Mouse (Mus musculus) heart, postnatal 36 days (tissue): ENCODE data around the gene Thrap3. TPM values are rescaled to one million over a fixed set of nuclear protein-coding genes. Genes with fewer than 3 reads are reported as not detected.
"Not testable (repeated sequence)": the region's sequence is repeated elsewhere in the genome, so short reads cannot be mapped to it uniquely, and the experiment has no call there.

ENCODE experiments used
- DNase-seq, 2 experiments: peaks; one replicate each; pipeline ENCODE4 v3.0.0; 2021 to 2022
- intact Hi-C: fragments of 180-260 bp; cut with DNase I; formaldehyde crosslinking; loops from one replicate; pipeline ENCODE4 v1.15.1; 2025
- total RNA-seq, 2 experiments: library from RNA; stranded (reverse); gene quantifications; 2 replicates each; pipeline ENCODE4 v1.2.3; 2021

The Thrap3 gene
- total RNA-seq, 2 experiments from 2014 or later, result 119 to 123 TPM

DNA sequence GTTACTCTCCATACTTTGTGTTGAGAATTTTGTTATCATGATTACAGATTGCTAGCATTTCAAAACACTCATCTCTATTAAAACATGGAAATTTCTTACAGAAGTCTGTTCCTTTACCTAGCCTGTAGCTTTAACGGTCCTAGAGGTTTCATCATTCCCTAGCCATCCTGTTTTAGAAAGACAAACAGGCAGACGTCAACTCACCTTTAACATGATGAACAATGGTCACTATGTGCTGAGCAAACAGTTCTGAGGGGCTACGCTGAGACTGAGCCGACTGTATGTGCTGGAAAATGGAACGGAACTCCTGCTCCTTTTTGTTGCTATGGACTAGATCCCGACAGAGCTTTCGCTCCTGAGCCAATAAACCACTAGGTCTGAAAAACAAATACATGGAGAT lies 26.6 kb downstream of the Thrap3 start:
- DNase-seq, intact Hi-C loops: not testable (repeated sequence)

DNA sequence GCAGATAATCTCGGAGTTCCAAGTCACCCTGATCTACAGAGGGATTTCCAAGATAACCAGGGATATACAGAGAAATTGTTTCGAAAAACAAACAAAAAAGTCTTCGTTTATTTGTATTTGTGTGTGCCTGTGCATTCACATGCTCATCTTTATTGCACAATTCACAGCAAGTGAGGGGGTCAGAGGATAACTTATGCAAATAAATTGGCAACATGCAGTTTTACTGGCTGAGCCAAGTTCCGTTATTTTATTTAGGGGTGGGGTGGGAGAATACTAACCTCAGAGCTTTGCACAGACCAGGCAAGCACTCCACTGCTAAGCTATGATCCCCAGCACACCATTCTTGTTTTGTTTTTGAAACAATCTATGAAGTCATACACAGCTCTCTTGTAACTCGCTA lies 28.8 kb downstream of the Thrap3 start:
- DNase-seq, result no peak
- intact Hi-C loops, result no loop called here

DNA sequence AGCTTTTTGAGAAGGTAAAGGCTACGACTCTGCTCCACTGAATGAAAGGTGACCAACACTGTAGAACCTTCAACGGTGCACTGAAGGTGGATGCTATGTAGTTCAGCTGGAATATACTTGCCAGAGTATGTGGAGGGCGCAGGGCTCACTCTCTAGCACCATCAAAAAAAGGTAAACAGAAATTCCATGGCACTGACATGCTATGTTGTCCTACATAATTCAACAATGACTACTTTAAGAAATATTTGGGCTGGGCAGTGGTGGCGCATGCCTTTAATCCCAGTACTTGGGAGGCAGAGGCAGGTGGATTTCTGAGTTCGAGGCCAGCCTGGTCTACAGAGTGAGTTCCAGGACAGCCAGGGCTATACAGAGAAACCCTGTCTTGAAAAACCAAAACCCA lies 31.8 kb downstream of the Thrap3 start:
- intact Hi-C loops, DNase-seq: not testable (repeated sequence)

DNA sequence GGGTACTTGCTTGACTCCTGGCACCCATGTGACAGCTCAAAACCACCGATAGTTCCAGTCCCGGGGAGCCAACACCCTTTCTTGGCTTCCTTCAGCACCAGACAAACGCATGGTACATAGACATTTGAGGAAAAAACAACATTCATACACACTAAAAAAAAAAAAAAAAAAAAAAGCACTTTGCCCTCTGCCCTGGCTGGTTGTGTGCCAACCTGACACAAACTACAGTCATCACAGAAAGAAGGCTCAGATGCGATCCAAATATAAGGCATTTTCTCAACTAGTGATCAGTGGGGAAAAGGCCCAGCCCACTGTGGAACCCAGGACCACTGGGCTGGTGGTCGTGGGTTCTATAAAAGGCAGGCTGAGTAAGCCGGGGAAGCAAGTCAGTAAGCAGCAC lies 33.7 kb downstream of the Thrap3 start:
- no peak for DNase-seq
- intact Hi-C loops, result no loop called here

DNA sequence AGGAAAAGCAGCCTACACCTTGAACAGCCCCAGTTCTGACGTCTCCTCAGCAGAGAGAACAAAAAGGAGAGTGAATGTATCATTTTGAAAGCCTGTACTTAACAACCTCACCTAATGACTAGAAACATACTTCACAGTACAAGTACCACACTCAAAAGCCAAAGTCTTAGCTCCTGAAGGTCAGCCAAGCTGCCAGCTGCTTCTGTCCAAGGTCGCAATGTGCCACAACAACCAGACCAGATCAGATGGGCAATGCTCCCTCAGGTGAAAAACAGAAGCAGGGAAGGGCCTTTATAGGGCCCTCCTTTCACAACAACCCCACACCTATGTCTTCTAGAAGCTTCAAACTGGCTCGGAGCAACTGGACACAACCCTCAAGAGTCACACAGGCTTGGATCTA lies 36.5 kb downstream of the Thrap3 start:
- intact Hi-C loops, result no loop called here

DNA sequence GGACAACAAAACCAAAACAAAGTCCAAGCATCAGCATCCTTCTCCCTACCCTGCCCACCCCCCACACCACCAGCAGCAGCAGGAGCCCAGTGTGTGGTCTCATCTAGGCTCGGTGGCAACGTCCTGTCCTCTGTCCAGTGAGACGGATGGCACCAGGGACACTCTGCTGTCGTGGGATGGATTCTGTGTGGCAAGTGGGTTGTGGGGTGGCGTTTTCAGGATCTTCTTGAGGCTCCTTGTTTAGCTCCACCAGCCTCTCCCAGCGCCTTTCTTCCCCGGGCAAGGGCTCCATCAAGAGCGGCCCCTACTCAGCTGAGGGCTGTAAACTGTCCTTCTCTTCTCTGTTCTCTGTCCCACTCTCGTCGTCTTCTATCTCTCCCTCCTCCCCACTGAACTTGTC lies 37.5 kb downstream of the Thrap3 start:
- intact Hi-C loops, DNase-seq: not testable (repeated sequence)

More for the DNA sequence above, 36.5 kb downstream of the Thrap3 start:
- DNase-seq, result peak in 1 of 2 experiments; percentile 34

DNA sequence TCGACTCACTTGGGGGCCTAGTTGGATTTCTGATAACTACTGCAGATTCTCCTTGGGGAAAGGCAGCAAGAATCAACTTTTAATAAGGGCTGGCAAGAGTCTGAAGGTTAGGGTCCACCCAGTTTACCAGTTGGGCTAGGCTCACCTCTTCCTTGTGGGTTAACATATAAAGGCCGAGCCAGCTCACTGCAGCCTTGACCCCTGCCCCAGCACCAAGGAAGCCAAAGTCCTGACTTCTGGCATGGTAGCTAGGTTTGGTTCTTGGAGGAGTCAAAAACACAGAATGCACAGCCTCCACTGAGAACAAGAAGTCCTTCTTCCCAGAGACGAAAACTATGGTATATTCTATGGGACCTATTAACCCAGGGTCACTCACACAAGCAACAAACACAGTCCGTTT lies 38.9 kb downstream of the Thrap3 start:
- intact Hi-C loops, result loop anchor here (2.0 kb wide), 1 partner anchor 15 kb away; no protein-coding TSS in a partner anchor
- no peak for DNase-seq

DNA sequence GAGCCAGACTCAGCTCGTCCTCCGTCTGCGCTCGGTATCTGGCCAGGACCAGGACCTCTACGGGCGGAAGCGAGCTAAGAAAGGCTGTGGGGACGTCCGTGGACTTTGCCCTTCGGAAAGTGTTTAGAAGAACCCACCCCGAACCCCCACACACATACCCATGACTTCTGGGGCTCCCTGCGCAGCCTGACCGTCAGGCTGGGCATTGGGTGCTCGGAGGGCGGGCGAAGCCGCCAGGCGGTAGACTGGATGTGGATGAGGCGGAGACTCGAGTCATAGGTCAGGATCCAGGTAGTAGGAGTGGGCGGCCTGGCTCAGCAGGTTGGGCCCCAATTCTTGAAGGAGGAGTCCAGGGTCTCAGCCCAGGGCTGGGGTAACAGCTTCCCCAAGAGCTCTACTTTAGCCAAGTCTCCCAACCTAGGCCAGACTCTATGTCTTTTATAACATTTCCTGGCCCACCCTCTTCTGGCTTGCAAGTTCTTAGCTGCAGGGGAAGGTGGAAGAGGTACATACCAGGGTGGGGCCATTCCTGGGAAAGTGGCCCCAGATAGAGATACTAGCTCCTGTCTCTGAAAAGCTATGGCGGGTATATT lies 39.4 kb downstream of the Thrap3 start, which contains the start of gene Sh3d21:
TSS of gene Sh3d21 (minus strand) at position 425 of the 593 bp plus-strand sequence.
- intact Hi-C loops, result loop anchor here (2.0 kb wide), 1 partner anchor 14 kb away; no protein-coding TSS in a partner anchor
- DNase-seq, result peak in 1 of 2 experiments; percentile 35

DNA sequence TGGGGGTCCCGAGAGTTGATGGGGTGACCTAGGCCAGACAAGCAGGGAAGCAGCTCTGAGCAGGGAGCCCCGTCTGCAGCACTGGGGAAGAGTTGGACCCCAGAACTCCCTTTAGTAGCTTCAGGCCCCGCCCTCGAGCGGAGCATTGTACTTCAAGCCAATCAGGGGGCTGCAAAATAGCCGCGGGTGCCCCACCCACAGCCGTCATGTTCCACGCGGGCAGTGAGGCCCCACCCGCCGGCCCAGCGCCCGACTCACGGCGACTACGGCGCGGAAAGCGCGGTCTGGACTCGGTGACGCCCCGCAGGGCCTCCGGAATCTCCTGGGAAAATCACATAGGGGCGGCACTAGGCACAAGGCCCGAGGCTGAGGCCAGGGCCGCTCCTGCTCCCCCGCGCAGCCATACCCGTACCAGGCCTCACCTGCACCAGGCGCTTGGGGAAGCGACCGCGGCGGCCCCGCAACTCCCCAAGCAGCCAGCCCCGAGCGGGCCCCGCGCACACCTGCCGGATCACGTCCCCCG lies 40.0 kb downstream of the Thrap3 start:
- DNase-seq, result peak; percentile 88 to 89
- intact Hi-C loops, result loop anchor here (2.0 kb wide), 1 partner anchor 14 kb away; no protein-coding TSS in a partner anchor

DNA sequence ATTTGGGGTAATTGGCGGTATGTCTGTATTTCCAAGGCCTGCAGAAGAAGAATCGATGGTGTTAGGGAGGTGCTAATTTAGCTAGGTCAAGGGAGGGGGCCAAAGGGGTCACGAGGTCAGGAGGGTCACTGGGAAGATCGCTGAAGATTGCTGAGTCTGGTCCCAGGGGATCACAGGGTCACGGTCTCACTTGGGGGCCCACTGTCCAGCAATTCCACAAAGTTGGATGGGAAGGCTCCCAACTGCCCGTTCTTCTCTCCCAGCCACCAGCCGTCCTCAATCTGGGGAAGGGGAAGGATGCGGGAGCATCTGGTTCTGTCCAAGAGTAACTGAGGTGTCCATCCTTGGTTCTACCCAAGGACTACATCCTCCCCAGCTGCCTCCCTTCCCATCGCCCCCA lies 40.6 kb downstream of the Thrap3 start:
- intact Hi-C loops, result loop anchor here (2.0 kb wide), 1 partner anchor 13 kb away; no protein-coding TSS in a partner anchor
- no peak for DNase-seq

DNA sequence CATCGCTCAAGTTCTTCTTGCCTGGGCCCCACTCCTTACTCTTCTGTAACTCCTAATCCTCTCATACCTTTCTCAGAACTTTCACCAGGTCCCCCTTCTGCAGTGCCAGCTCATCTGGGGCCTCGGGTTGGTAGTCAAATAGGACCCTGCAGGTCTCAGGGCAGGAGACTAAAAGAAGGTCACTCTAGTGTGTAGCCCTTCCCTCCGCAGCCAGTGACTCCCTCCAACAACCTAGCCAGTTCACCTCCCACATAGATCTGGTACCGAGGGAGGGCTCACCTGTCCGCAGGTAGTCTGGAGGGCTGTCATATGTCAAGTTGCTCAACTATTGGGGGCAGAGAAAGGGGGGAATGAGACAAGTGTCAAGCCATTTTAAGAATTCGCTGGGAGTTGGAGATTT lies 41.1 kb downstream of the Thrap3 start:
- DNase-seq, result no peak
- intact Hi-C loops, result no loop called here

DNA sequence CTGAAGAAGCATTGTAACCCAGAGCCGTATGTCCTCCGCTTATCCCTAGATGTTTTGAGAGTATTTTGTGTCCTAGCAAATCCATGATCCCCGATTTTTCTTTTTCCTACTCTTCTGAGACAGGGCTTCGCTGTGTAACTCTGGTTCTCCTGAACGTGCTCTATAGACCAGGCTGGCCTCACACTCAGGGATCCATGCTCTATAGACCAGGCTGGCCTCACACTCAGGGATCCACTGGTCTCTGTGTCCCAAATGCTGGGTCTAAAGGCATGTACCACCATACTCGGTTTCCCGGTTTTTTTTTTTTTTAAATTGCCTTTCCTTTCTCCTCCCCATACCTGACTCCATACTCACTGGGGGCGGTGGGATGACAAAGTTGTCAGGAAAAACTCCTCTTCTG lies 41.6 kb downstream of the Thrap3 start:
- DNase-seq, result no peak
- intact Hi-C loops, result no loop called here

DNA sequence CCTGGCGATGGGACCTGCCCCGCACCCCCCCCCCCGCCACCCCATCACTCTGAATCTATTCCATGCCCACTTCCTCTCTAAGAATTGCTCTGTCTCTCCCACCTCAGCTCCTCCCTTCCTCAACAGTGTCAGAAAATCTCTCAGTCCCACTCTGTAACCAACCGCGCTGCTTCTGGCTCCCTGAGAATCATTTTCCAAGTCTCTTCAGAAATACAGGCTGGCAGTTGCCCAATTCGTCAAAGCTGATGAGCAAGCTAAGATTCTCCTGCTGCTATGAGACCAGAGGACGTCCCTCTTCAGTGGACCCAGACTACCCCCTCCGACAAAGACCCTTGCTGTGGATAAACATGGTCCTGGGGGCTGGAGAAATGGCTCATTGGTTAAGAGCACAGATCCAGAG lies 43.1 kb downstream of the Thrap3 start:
- intact Hi-C loops, result loop anchor here (5.0 kb wide), 1 partner anchor 72 kb away; no protein-coding TSS in a partner anchor

DNA sequence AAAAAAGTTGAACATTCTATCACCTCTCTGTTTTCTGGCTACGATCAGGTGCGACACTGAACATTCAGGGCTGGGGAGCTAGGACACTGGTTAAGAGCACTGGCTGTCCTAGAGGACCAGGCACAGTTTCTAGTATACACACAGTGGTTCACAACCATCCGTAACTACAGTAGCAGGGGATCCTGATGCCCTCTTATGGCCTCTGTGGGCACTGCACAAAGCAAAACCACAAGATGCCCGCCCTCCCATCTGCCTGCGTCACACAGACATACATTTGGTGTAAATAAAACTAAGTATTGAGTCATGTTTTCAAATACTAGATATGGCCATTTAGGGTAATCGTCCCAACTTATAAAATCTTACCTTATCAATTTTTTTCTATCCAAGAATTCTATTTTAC lies 45.0 kb downstream of the Thrap3 start:
- intact Hi-C loops, result loop anchor here (5.0 kb wide), 1 partner anchor 70 kb away; no protein-coding TSS in a partner anchor
- DNase-seq, result no peak

More for the DNA sequence above, 43.1 kb downstream of the Thrap3 start:
- DNase-seq, result no peak

DNA sequence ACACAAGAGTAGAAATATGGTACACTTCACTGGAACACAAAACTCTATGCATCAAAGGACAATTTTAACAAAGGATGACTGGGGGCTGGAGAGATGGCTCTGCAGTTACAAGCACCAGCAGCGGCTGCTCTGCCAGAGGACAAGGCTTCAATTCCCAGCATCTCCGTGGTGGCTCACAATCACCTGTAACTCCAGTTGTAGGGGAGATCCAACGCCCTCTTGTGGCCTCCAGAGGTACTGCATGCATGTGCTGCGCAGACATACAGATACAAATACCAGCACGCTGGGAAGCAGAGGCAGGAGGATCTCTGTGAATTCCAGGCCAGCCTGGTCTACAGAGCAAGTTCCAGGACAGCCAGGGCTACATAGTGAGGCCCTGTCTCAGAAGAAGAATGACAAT lies 45.9 kb downstream of the Thrap3 start:
- DNase-seq, result no peak
- intact Hi-C loops, result loop anchor here (5.0 kb wide), 1 partner anchor 69 kb away; no protein-coding TSS in a partner anchor

DNA sequence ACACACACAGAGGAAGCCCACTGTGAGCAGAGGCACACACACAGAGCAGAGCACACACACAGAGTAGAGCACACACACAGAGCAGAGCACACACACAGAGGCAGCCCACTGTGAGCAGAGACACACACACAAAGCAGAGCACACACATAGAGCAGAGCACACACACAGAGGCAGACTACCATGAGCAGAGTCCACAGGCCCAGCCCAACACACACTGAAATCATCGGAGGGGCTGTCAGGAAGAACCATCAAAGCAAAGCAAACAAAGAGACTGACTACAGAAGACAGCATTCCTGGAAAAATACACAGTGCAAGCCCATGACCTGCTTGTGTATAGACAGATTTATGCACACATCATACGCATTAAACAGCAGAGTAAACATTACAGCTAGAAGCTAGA lies 46.7 kb downstream of the Thrap3 start:
- DNase-seq, result no peak
- intact Hi-C loops, result loop anchor here (5.0 kb wide), 1 partner anchor 69 kb away; no protein-coding TSS in a partner anchor

DNA sequence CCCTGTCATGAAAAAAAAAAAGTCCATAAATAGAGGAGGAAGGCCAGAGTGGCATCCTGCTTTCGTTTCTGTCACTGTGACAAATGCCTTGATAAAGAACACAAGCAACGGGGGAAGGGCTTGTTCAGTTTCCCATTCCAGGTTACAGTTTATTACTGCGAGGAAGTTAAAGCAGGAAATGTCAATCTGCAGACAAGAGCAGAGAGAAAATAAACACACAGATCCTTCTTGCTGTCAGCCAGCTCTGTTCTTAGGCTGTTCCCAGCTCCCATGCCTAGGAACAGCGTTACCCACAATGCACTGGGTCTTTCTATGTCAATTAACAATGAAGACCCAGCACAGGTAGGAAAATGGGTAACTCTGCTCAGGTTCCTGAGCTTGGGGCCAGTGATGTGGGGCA lies 47.4 kb downstream of the Thrap3 start:
- intact Hi-C loops, result loop anchor here (5.0 kb wide), 1 partner anchor 68 kb away; no protein-coding TSS in a partner anchor
- no peak for DNase-seq

DNA sequence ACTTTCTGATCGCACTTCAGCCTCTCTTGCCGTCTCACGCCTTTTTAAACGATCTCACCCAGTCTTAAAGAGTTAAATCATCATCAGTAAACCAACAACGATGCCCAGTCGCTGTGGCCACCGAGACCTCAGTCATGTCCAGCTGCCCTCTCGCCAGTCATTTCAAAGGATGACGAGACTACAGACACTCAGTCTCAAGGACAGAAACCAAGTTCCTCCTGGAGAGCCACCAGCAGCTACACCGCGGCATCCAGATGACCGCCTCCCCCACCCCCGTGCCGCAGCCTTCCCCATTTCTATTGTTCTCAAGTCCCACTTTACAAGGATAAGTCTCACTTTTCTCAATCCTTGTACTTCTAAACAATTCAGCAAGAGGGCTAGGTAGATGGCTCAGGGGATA lies 49.7 kb downstream of the Thrap3 start:
- DNase-seq, result no peak

DNA sequence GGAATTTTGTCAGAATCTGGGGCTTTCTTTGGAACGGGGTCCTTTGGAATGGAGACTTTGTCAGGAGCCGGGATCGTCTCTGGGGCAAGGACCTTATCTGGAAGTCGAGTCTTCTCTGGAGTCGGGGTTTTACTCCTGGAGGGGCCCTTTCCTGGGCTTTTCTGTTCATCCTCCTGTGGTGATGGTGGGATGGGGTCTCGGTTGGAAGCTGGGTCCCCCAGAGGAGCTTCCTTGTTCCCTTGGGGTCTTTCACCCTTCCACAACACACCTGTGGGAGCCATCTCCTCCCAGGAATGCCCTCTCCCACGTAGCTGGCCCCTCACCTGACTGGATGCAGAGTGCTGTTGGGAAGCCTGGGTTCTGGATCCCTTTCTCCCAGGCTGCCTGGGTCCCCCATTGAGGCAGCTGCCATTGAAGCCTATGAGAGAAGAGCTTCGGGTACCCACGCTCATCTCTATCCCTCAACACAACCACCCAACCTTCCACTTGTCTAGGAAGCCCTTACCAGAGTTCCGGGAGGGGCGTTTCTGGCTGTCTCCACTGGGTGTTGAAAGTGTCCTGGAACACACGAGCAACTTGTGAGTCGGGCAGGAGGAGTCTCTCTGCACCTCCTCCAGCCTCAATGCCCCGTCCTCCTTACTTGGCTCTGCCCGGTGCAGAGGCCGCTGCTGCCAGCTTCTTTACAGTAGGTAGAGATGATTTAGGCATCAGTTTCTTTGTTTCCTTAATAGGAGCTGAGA lies 50.7 kb downstream of the Thrap3 start:
- intact Hi-C loops, result no loop called here
- DNase-seq, result no peak

More for the DNA sequence above, 49.7 kb downstream of the Thrap3 start:
- intact Hi-C loops, result no loop called here

DNA sequence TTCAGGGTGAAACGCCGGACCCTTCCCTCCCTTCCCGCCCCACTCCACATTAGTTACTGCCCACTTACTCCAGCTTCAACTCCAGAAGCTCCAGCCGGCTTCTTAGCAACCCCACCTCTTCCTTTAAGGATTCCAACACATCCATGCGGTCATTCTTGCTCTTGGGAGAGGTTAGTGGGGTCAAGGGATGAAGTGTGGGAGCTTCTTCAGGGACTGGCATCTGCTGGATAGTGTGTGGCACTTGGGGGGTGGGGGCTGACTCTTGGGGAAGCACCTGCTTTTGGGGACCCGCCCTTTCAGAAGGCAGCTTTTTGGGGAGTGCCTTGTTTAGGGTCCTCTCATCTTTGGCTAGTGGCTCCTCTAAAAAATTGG lies 51.6 kb downstream of the Thrap3 start:
- intact Hi-C loops, result no loop called here
- DNase-seq, result no peak

DNA sequence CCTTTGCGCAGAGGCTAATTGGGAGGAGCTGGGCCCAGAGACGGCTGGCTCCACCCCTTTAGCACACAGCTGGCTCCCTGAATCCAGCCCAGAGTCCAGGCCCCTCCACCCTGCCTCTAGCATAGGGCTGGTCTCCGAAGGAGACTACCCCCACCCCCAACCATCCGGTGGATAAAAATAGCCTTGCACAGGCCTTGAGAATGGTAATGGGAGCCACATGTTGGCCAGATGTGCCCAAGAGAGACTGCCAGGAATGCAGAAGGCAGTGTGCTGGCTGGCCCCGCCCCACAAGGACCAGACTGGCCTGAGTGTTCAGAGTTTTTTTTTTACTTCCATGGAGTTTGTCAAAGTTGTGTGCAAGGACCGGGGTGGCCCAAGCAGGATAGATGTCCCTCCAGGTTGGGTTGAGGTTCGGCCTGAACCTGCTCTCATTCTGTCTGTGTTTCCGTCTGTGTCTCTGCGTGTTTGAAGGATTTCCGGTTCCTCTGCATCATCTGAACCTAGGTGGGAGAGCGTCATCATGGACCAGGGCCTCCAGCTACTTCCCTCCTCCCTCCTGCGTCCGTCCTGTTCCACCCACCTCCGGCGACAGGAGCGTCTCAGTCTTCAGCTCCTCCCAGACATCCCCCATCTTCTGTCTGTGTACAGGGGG lies 52.1 kb downstream of the Thrap3 start:
- peak; percentile 68 to 73 for DNase-seq
- intact Hi-C loops, result no loop called here
